Mouse (Mus musculus): Measurements from ENCODE around the gene Lcp2.

- TF ChIP-seq POLR2A (IDR thresholded peaks at IDR 0.05; ENCODE audit: control insufficient read depth, low read depth, low read length) = no peak
- no peak for TF ChIP-seq CTCF (IDR thresholded peaks at IDR 0.05; ENCODE audit: control insufficient read depth, insufficient read depth, insufficient replicate concordance, low read depth, low read length)
Measured at GRCm38 (mm10) chr11:34046767-34047541, at the start of gene Lcp2.

Data from testis, adult 2 months (tissue).